Mouse (Mus musculus) layer of hippocampus, postnatal 10 days (tissue): ENCODE data around the gene Lrch1. TPM values are rescaled to one million over a fixed set of nuclear protein-coding genes. Genes with fewer than 3 reads are reported as not detected.

Experiments used
- DNase-seq, 2 experiments: peaks; one replicate each; pipeline ENCODE4 v3.0.0; 2021; ENCODE audit warnings: low spot score in 2 of 2
- total RNA-seq, 2 experiments: library from RNA; stranded (reverse); gene quantifications; 2 replicates each; pipeline ENCODE4 v1.2.3; 2021

Gene Lrch1
- total RNA-seq, 2 experiments from 2014 or later = 33.8 to 35.5 TPM

- no peak for DNase-seq
Measured at GRCm38 (mm10) chr14:74731221-74732078, 216.2 kb downstream of the Lrch1 start.

GRCm38 (mm10) chr14:74723541-74723940 lies 224.1 kb downstream of the Lrch1 start:
- no peak for DNase-seq

GRCm38 (mm10) chr14:74709054-74709453 lies 238.6 kb downstream of the Lrch1 start:
- DNase-seq = peak; percentile 56 to 57

Other genes starting within 250 kb of the Lrch1 start
- 10 to 100 TPM; 83.8 to 84.3 TPM for gene Esd, start 215.6 kb downstream of the Lrch1 start, total RNA-seq
- gene Rubcnl, start 68.2 kb upstream of the Lrch1 start, total RNA-seq = 1 to 10 TPM; 1.0 to 1.1 TPM
- not detected for gene Lrrc63, start 183.0 kb upstream of the Lrch1 start, total RNA-seq
- gene Lcp1, start 183.2 kb upstream of the Lrch1 start, total RNA-seq = 1 to 10 TPM; 8.5 to 8.8 TPM